Mouse (Mus musculus) lung, adult 18-20 months (tissue): ENCODE results near the gene Fgfr2.
"Not testable (repeated sequence)": the region's sequence is repeated elsewhere in the genome, so short reads cannot be mapped to it uniquely, and the experiment has no call there.

ENCODE experiments used
- DNase-seq, 2 experiments: peaks; one replicate each; pipeline ENCODE4 v3.0.0; 2022; ENCODE audit warnings: mixed read lengths in 2 of 2

The Fgfr2 gene

DNA sequence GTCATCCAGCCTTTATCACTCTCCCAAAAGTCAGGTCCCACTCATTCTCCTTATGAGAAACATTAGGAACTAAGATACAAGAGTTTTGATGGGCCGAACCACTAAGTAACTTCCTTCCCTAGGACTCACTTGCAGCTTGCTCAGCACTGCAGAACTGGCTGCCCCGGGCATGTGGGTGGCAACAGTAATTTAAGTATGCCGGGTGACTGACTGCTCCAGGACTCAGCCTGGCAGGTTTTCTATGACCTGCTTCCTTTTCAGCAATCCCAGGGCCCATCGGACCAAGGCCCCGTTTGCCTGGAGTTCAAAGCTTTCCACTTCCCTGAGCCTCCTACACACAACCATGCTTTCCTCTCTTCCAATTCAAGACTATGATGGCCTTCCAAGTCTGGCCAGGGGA is 566.6 kb downstream of the Fgfr2 start:
- no peak for DNase-seq

DNA sequence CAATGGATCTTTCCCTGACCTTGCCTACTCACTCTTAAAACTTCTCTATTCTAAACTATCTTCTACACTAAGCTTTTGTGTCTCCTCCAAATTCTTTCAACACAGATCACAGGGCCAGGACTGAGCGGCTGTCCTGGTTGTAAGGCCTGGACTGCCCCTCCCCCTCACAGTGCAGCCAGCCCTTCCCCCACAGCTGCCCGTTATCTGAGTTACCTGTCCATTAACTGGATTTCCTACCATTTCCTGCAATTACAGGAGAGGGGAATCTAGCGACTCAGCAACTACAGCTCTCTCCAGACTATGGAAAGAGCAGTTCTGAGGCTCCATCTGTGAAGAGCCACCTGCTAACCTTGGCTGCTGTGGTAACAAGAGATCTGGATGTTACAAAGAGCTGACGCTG is 567.2 kb downstream of the Fgfr2 start:
- DNase-seq: no peak

DNA sequence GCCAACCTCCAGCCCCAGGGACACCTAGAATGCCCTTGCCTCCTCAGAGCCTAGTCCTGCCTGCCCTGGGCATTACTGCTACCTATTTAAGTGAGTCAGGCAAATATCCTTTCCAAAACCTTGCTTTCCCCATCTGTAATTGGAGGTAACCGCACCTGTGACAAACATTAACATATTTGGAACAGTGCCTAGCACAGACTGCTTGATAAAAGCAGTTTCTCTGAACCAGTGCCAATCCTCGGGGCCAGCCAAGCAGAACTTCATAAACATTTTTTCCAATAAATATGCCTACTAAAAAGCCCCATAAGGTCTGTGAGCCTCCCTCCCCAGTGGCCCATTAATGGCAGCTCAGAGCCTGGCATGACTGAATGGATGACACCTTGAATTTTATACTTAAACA is 569.1 kb downstream of the Fgfr2 start:
- peak in 1 of 2 experiments; percentile 30 for DNase-seq

DNA sequence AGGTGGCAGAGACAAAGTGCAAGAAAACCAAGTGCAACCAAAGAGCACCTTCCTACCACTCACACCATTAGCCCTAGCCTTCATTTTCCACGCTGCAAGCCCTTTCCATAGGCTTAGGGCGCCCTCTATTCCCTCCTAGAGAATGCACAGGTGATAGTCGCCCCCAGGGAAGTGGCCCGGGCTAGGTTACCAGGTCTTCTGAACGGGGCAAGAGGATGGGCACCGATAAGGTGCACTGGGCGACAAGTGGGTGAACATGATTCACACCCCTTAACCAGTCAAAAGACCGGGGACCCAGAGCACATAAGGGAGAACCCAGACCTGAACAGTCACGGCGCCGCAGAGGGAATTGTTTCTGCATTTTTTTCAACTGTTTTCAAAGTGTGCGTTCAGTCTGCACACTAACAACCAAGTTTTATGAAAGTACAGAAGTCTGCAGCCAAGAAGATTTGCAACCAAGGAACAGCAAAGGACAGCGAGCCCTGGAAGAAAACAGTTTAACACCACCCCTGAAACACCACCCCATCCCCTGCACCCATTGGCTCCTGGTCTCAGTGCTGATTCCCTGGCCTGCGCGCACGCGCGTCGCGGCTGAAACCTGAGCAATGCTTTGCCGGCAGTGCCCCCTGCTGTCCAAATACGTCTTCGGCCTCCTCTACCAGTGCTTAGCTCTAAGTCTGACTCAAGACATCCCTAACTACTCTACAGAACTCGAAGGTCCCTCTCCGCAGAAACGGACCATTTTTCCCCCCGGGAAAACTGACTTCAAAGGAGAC is 571.6 kb downstream of the Fgfr2 start:
- DNase-seq: peak; percentile 94 to 95

GRCm38 (mm10) chr7:132547126-132547525 is 576.0 kb downstream of the Fgfr2 start:
- DNase-seq: no peak

GRCm38 (mm10) chr7:132542427-132542826 is 580.7 kb downstream of the Fgfr2 start:
- DNase-seq: no peak

- no peak for DNase-seq
Observed at GRCm38 (mm10) chr7:132541566-132541965, 581.6 kb downstream of the Fgfr2 start.

DNA sequence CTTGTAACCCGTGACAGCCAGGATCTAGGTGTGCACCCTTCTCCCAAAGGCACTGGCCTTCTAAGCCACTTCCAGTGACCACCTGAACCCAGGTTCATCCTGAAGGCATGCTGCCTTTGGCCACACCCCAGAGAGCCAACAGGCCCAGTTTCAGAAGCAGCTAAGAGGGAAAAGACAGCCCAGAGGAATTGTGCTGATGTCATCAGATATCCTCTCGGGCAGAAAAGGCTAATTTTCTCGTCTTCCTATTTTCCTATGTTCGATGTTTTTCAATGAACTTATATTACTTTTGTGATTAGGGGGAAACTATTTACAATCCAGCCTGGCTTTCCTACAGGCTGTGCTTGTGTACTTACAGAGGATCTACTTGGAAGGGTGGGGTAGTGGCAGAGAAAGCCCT is 582.6 kb downstream of the Fgfr2 start:
- no peak for DNase-seq

DNA sequence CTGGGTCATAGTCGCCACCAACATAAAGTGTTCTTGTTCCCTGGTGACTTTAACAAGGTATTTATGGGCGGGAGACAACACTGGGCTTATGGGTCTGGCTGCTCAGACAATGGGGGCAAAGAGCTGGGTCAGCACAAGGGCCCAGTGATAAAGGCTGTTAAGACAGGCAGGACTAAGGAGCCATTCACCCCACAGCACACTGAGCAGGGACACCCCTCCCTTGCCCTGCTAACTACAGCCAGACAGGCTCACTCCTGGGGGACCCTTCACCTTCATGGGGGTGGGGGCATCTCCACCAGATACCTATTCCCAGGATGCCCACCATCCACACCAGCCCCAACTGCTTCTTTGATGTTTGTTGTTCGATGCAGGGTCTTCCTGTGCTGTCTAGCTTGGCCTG is 593.9 kb downstream of the Fgfr2 start:
- DNase-seq: no peak

DNA sequence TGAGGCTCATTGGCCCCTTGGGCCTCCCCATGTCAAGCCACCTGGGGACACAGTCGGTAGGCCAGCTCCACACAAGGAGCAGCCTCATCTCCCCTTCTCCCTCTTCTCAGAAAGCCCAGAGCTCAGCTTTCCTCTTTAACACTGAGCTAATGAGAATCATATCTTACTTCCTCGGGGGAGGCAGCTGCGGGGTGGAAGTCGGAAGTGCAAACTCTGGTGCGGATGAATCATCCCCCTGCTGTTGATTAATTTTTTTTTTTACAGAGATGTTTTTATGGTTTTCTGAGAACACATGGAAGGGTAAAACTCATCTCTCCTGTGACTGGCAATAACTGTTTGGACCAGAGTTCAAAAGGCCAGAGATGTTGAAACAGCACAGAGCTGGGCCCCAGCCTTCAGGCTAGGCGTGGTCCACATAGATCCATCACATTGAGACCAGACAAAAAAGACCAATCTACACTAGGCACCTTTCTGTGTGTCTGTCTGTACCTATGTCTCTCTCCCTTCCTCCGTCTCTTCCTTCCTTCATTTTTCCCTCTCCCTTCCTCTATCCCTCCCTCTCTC is 609.6 kb downstream of the Fgfr2 start:
- DNase-seq: no peak

DNA sequence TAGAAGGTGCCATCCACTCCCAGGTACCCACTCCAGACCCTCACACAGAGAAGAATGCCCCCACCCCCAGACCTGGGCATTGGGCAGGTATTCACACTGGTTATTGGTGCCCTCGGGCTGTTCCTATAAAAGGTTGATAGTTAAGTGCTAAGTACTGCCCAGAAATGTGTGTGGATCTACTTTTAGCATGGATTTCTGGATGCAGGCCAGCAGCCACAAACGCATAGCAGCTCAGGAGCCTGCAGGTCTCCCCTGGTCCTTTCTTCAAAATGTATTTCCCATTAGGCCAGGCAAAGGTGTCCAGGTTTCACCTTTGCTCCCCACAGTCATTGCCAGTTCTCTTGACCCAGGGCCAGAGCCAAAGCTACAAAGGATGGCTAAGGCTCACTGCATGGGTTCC is 614.0 kb downstream of the Fgfr2 start:
- DNase-seq: no peak

- DNase-seq: no peak
Observed at GRCm38 (mm10) chr7:132507361-132507760, 615.8 kb downstream of the Fgfr2 start.

DNA sequence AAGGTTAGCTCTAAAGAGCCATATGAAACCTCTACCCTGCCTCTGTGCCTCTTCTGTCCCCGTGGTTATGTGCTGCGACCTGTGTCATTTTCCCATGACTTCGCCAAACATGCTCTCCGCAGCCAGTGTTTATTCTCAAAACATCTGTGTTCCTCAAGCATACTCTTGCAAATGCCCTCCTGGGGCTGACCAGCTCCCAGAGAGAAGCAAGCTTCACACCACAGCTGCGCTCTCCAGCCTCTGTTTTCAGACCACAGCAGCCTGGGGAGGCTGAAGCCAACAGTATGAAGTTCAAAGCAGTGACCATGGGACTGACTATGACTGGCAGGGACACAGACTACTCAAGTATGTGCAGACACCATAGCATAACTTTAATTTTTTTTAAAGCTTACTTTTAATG is 616.9 kb downstream of the Fgfr2 start:
- DNase-seq: peak in 1 of 2 experiments; percentile 5

- not testable (repeated sequence) for DNase-seq
Observed at GRCm38 (mm10) chr7:132502445-132502844, 620.7 kb downstream of the Fgfr2 start.

DNA sequence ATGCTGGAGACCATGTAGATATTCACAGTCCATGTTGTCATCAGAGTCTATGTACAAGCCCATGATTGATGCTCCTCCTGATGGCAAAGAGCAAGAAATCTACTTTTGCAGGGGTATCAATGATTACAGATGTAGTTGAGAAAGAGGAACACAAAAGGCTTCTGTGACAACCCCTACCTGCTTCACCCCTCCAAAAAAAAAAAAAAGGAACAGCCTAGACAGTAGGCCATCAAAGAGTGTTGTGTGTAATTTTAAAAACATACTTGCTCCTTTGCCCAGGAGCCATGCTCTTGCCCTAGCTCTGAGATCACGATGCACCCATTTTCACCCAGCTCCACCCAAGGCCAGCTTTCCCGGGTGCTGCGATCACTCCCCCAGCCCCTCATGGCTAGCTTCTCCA is 626.0 kb downstream of the Fgfr2 start:
- no peak for DNase-seq

GRCm38 (mm10) chr7:132494263-132494662 is 628.9 kb downstream of the Fgfr2 start:
- DNase-seq: no peak

- DNase-seq: no peak
Observed at GRCm38 (mm10) chr7:132493632-132494031, 629.5 kb downstream of the Fgfr2 start.

GRCm38 (mm10) chr7:132491902-132492301 is 631.2 kb downstream of the Fgfr2 start:
- no peak for DNase-seq

- DNase-seq: no peak
Observed at GRCm38 (mm10) chr7:132487361-132487760, 635.8 kb downstream of the Fgfr2 start.

DNA sequence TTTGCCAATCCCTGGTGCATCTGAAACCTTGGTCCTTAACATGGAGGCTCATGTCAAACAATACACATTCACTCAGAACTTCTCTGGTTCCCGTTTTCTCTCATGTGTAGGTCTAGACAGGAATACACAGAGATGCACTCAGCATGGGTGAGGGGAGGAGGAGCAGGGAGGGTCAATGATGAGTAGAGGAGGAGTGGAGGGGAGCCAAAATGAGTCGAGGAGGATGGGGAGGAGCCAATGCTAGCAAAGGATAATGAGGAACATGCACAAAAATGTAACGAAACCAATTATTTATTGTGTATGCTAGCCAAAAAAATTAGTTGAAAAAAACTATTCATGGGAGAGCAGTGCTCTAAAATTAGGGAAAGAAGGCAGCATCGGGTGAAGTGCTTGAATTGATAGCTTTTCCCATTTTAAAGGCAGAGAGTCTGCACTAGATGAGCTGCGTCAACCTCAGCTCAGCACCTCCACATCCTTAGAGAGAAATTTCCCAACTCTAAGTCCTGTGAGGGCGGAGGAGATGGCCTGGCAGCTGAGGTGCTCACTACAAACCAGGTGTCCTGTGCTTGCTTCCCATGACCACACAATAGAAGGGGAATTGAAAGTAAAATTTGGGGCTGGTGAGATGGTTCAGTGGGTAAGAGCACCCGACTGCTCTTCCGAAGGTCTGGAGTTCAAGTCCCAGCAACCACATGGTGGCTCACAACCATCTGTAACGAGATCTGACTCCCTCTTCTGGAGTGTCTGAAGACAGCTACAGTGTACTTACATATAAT is 636.6 kb downstream of the Fgfr2 start:
- DNase-seq: no peak

DNA sequence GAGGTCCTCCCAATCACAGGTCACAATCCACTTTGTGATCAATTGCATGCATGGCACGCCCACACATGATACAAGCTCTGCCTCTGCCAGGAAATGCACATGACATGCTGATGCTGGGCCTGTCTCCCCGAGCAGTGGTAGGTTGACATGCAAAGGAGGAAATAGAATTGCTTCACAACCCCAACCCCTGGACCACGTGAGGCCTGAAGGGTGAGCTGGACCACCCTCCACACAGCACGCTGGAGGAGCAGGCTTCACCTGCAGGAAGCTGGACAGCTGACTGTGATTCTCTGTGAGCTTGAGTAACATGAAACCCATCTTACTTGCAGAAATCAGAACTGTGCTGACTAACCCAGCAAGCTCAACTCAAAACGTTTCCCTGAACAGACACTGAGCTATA is 638.7 kb downstream of the Fgfr2 start:
- peak in 1 of 2 experiments; percentile 7 for DNase-seq

- no peak for DNase-seq
Observed at GRCm38 (mm10) chr7:132480696-132481306, 642.3 kb downstream of the Fgfr2 start.

DNA sequence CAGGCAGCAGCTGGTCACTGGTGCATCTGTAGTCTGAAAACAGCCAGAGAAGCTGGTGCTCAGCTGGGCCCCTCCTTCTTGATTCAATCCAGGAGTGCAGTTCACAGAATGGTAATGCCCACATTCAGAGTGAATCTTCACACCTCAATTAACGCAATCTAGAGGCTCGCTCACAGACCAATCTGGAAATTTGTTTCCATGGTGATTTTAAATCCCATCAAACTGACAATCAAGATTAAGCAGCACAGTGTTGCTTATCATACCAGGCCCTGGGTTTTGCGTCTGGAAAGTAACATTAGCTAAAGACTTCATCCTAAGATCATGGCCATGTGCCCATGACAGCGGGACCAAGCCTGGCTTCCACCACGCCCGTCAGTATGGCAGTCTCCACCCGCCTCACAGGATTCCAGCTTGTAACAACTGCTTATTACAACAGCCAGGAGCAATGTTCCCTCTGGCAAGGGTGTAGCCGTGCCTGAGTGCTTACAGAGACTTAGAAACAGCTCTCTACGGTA is 644.8 kb downstream of the Fgfr2 start:
- DNase-seq: no peak
